Mouse (Mus musculus): ENCODE measurements around the gene Tnni2. TPM values are rescaled to one million over a fixed set of nuclear protein-coding genes. Genes with fewer than 3 reads are reported as not detected.
A peak's percentile ranks its signal among the peaks of the same experiment; 100 is the strongest.

The Tnni2 gene
- total RNA-seq, 2 experiments from 2014 or later, result not detected

GRCm38 (mm10) chr7:142431106-142431505 is 10.5 kb upstream of the Tnni2 start:
- DNase-seq, result no peak

- no peak for DNase-seq
These were observed 8.0 kb upstream of the Tnni2 start for GRCm38 (mm10) chr7:142433623-142434022.

- no peak for DNase-seq
These were observed 7.3 kb upstream of the Tnni2 start, which contains the start of gene Syt8 for GRCm38 (mm10) chr7:142434137-142434865. Syt8 (plus strand) TSS chr7:142434850.

- DNase-seq, result peak; percentile 26 to 52
These were observed 6.1 kb upstream of the Tnni2 start for GRCm38 (mm10) chr7:142435524-142435923.

- no peak for DNase-seq
These were observed 4.3 kb upstream of the Tnni2 start for GRCm38 (mm10) chr7:142437324-142437723.

GRCm38 (mm10) chr7:142439966-142440365 is 1.6 kb upstream of the Tnni2 start:
- DNase-seq, result no peak

GRCm38 (mm10) chr7:142440657-142441114 is 922 bp upstream of the Tnni2 start:
- peak in 1 of 2 experiments; percentile 37 for DNase-seq

- DNase-seq, result no peak
These were observed 686 bp downstream of the Tnni2 start for GRCm38 (mm10) chr7:142442081-142442907.

- no peak for DNase-seq
These were observed 1.4 kb downstream of the Tnni2 start for GRCm38 (mm10) chr7:142442908-142443420.

GRCm38 (mm10) chr7:142443474-142443873 is 1.9 kb downstream of the Tnni2 start:
- no peak for DNase-seq

GRCm38 (mm10) chr7:142444171-142444570 is 2.6 kb downstream of the Tnni2 start:
- DNase-seq, result no peak

GRCm38 (mm10) chr7:142445324-142445723 is 3.7 kb downstream of the Tnni2 start:
- DNase-seq, result no peak

GRCm38 (mm10) chr7:142446264-142446663 is 4.7 kb downstream of the Tnni2 start:
- DNase-seq, result no peak

GRCm38 (mm10) chr7:142449038-142449617 is 7.5 kb downstream of the Tnni2 start:
- DNase-seq, result no peak

- DNase-seq, result no peak
These were observed 13.1 kb downstream of the Tnni2 start for GRCm38 (mm10) chr7:142454706-142455105.

- no peak for DNase-seq
These were observed 13.6 kb downstream of the Tnni2 start for GRCm38 (mm10) chr7:142455251-142455650.

- DNase-seq, result no peak
These were observed 15.2 kb downstream of the Tnni2 start for GRCm38 (mm10) chr7:142456806-142457205.

GRCm38 (mm10) chr7:142457227-142457811 is 15.7 kb downstream of the Tnni2 start:
- DNase-seq, result peak in 1 of 2 experiments; percentile 31

- DNase-seq, result no peak
These were observed 16.4 kb downstream of the Tnni2 start for GRCm38 (mm10) chr7:142458026-142458425.

- DNase-seq, result no peak
These were observed 17.2 kb downstream of the Tnni2 start for GRCm38 (mm10) chr7:142458676-142459298.

GRCm38 (mm10) chr7:142459299-142459691 is 17.7 kb downstream of the Tnni2 start:
- DNase-seq, result no peak

- no peak for DNase-seq
These were observed 19.0 kb downstream of the Tnni2 start, which contains the start of gene Lsp1 for GRCm38 (mm10) chr7:142460636-142461077. Lsp1 (plus strand) TSS chr7:142460809.
